In the genomic region with DNA sequence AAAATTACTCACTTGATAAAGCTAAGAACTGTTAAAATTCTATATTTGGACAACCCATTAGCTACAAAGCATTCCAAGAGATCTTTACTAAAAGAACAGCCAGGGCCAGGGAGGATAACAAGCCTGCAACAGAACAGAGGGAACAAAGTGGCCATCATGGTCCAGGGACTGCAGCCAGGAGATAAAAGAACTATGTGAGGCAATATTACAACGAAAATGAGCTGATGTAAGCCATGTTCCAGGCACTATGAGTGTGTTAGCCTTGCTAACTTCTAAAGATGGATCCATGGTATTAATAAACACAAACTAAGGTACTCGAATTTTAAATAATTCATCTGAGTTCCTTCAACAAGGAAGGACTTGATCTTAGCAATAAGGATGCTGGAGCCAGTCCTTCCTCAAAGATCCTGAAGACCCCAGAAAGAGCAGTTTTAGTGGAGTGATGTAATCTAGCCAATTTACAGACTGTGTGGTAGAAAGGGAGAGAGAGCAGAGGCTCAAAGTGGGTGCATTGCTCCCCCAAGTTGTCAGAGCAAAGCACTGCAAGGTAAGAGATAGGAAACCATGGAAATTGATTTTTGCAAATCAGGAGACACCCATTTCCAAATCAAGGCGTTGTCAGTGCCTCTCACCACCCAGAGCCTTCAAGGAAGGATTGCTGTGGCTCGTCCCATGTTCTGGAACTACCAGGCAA, we compare ENCODE assay signal across 9 mouse cellular contexts. TPM values are rescaled to one million over a fixed set of nuclear protein-coding genes. Genes with fewer than 3 reads are reported as not detected.
DNase-seq lines count a peak whose midpoint lies in the region; ATAC-seq and TF ChIP-seq lines count a peak whose summit lies in the region.
"Had no signal": no experiment of that assay in that cellular context is flagged by ENCODE, and none has a peak within 500 bp of the region (broad histone marks: within the 10 kb centered on the region; RNA-seq: fewer than 3 reads in every experiment).

No protein-coding gene starts in this region.

- H3K4me2 ChIP-seq in hindbrain, embryonic 15.5 days = no peak overlapping the region
- H3K4me2 ChIP-seq in hindbrain, embryonic 13.5 days = no peak overlapping the region
- H3K4me2 ChIP-seq: liver, embryonic 13.5 days had no signal

- peak; percentile 69; the same call in 1 of the 2 replicates for ATAC-seq in hindbrain, embryonic 15.5 days (ENCODE audit: low FRiP score, low read depth)
- ATAC-seq in hindbrain, embryonic 13.5 days (ENCODE audit: low FRiP score) = no peak

- no peak overlapping the region for H3K9ac ChIP-seq in hindbrain, embryonic 15.5 days
- no peak overlapping the region for H3K9ac ChIP-seq in hindbrain, embryonic 13.5 days
- H3K9ac ChIP-seq: liver, embryonic 13.5 days had no signal

- no peaks in the 10 kb centered on the region for H3K9me3 ChIP-seq in hindbrain, embryonic 15.5 days
- H3K9me3 ChIP-seq in hindbrain, embryonic 13.5 days = no peaks in the 10 kb centered on the region
- H3K9me3 ChIP-seq: liver, embryonic 13.5 days had no signal

- no peak for TF ChIP-seq CTCF in thymus, adult 2 months (IDR thresholded peaks at IDR 0.05; ENCODE audit: borderline replicate concordance, control insufficient read depth, extremely low read depth, insufficient read depth, low read length, poor library complexity)

- WGBS in hindbrain, embryonic 15.5 days = 56% methylated on average over 4 of the region's 4 CpGs
- 60% methylated on average over 4 of the region's 4 CpGs for WGBS in hindbrain, embryonic 13.5 days
- 54% methylated on average over 4 of the region's 4 CpGs for WGBS in thymus, adult 2 months

- no peaks in the 10 kb centered on the region for H3K36me3 ChIP-seq in hindbrain, embryonic 15.5 days
- no peaks in the 10 kb centered on the region for H3K36me3 ChIP-seq in hindbrain, embryonic 13.5 days
- H3K36me3 ChIP-seq in thymus, adult 2 months (ENCODE audit: control insufficient read depth, insufficient read depth, low read length) = no peaks in the 10 kb centered on the region
- H3K36me3 ChIP-seq: liver, embryonic 13.5 days had no signal

- peak; percentile 25 for DNase-seq in right cerebral cortex, adult 18-20 months
- DNase-seq in right cerebral cortex, postnatal 36 days (ENCODE audit: low spot score in 2 of 2) = no peak
- DNase-seq in heart, adult 9 months (ENCODE audit: low spot score in 2 of 2) = peak; percentile 33 to 65
- peak; percentile 11 for DNase-seq in right cerebral cortex, postnatal 4 days
- no peak for DNase-seq in thymus, adult 2 months
- no peak for DNase-seq in frontal cortex, postnatal 25 days (ENCODE audit: low spot score in 2 of 2)
- DNase-seq: liver, embryonic 13.5 days had no signal

- no peaks in the 10 kb centered on the region for H3K4me1 ChIP-seq in hindbrain, embryonic 15.5 days (replicated peaks)
- no peaks in the 10 kb centered on the region for H3K4me1 ChIP-seq in hindbrain, embryonic 13.5 days (replicated peaks)
- H3K4me1 ChIP-seq in thymus, adult 2 months (replicated peaks; ENCODE audit: control insufficient read depth, insufficient read depth, low read length) = no peaks in the 10 kb centered on the region
- H3K4me1 ChIP-seq: liver, embryonic 13.5 days had no signal

- no peak overlapping the region for H3K4me3 ChIP-seq in hindbrain, embryonic 15.5 days
- no peak overlapping the region for H3K4me3 ChIP-seq in hindbrain, embryonic 13.5 days
- no peak overlapping the region for H3K4me3 ChIP-seq in thymus, adult 2 months (ENCODE audit: control insufficient read depth, insufficient read depth, low read length)
- H3K4me3 ChIP-seq: liver, embryonic 13.5 days had no signal

- no peak for TF ChIP-seq POLR2A in thymus, adult 2 months (IDR thresholded peaks at IDR 0.05; ENCODE audit: control insufficient read depth, extremely low read depth, insufficient read depth, low read length, poor library complexity)

- H3K27ac ChIP-seq in hindbrain, embryonic 15.5 days (replicated peaks) = no peak overlapping the region
- H3K27ac ChIP-seq in hindbrain, embryonic 13.5 days = no peak overlapping the region
- H3K27ac ChIP-seq in thymus, adult 2 months (ENCODE audit: control insufficient read depth, insufficient read depth, low read length) = no peak overlapping the region
- H3K27ac ChIP-seq: liver, embryonic 13.5 days had no signal

- H3K27me3 ChIP-seq in hindbrain, embryonic 15.5 days = no peaks in the 10 kb centered on the region
- H3K27me3 ChIP-seq in hindbrain, embryonic 13.5 days = no peaks in the 10 kb centered on the region
- H3K27me3 ChIP-seq in thymus, adult 2 months (ENCODE audit: control insufficient read depth, insufficient read depth, low read length) = no peaks in the 10 kb centered on the region
- H3K27me3 ChIP-seq: liver, embryonic 13.5 days had no signal

RNA-seq across cellular contexts. Expression of gene Armh4, which starts 59.7 kb away (rescaled TPM):
- 23.5 and 24.0 TPM in 2 replicates for polyA plus RNA-seq in hindbrain, embryonic 15.5 days (2015; fragmentation: Nextera tagmentation; extraction: Ambion mirVana)
- 37.9 and 38.9 TPM in 2 replicates for polyA plus RNA-seq in hindbrain, embryonic 13.5 days (2015; fragmentation: Nextera tagmentation; extraction: Ambion mirVana)
- 0.09 and 0.42 TPM in 2 replicates for polyA plus RNA-seq in thymus, adult 2 months (2012; rRNA removed)

Comparison
In these comparisons a context has a peak if more than half of its experiments do, and no peak if none do; other contexts are left out.
1. DNase-seq: peak in right cerebral cortex, adult 18-20 months (single experiment), heart, adult 9 months (2 of 2) and right cerebral cortex, postnatal 4 days (single experiment); none in right cerebral cortex, postnatal 36 days (0 of 2), thymus, adult 2 months (single experiment) and frontal cortex, postnatal 25 days (0 of 2).
2. RNA of gene Armh4, which starts 59.7 kb away (polyA plus RNA-seq): 37.9 to 38.9 TPM in hindbrain, embryonic 13.5 days and 23.5 to 24.0 TPM in hindbrain, embryonic 15.5 days; 0.09 to 0.42 TPM in thymus, adult 2 months; every median in the first group is over 10 times any median in the second.